Mouse (Mus musculus): Measurements from ENCODE around the gene Kctd8.
"Not testable (repeated sequence)": the region's sequence is repeated elsewhere in the genome, so short reads cannot be mapped to it uniquely, and the experiment has no call there.

Gene Kctd8

DNA sequence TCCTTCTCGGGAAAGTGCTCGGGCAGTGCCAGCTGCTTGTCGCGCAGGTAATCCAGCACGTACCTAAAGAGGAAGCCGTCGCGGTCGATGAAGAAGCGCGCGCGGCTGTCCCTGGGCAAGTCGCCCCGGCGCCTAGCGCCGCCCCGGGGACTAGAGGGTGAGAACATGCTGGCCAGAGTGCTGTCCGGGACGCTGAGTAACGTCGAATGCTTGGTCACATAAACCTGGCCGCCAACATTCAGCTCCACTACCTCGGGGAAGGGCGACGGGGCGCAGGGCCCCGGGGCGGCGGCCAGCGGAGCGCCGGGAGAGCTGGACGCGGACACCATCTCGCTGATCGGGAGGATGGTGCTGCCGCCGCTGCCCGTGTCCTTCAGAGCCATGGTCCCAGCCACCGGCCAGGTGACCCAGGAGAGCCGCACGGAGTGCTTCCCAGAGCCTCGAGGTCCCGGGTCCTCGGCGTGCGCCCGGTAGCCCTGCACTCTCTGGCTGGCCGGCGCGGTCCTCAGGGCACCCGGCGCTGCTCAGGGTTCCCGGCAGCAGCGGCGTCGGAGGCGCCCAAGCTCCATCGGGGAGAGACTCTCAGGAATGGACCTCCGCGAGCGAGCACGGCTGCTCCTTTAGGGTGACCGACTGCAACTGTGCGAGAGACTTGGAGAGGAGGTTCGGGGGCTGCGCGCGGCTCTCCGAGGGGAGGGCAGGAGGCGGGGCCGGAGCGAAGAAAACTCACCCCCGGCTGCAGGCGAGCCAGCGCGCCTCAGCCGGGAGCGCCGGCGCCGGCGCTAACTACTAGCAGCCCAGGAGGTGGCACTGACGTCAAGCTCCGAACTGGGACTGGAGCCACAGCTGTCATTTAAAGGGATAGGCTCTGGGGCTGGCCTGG lies at the start of gene Kctd8:
Gene Kctd8 (minus strand): TSS at position 761 of the 883 bp plus-strand sequence.
- DNase-seq, result no peak

GRCm38 (mm10) chr5:69379072-69379471 lies 37.6 kb upstream of the Kctd8 start:
- DNase-seq, result no peak

GRCm38 (mm10) chr5:69350596-69350995 lies 9.1 kb upstream of the Kctd8 start:
- no peak for DNase-seq

GRCm38 (mm10) chr5:69340102-69340918 lies 1.2 kb downstream of the Kctd8 start:
- DNase-seq, result no peak

- DNase-seq, result no peak
Measured at GRCm38 (mm10) chr5:69339623-69339970, 1.9 kb downstream of the Kctd8 start.

DNA sequence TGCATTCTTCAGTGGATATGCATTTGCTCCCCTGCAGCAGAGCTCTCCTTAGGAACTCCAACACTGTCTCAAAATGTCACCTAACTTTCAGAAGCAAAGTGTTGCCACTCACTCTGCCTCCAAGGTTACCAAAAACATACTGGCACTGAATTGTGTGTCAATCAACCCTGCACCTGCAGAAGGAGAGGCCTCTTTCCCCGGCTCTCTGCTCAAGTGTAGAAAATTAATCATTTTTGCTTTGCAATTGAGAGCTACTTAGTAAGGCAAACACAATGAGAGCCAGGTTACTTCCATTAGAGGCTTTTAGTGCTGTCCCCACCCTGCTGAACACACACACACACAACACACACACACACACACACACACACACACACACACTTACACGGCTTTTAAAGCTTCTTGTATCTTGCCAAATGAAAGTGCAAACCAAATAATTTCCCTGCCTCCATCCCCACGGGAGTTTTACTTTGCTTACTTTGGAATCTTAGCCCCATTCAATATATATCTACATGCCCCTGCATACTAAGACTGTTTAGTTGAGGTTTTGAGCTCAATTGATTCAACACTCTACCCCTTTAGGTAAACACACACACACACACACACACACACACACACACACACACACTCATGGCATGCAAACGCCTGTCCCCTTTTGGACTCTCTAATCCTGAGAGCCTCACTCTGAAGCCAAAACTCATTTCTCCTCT lies 2.4 kb downstream of the Kctd8 start:
- DNase-seq, result no peak

- no peak for DNase-seq
Measured at GRCm38 (mm10) chr5:69327561-69327960, 13.9 kb downstream of the Kctd8 start.

DNA sequence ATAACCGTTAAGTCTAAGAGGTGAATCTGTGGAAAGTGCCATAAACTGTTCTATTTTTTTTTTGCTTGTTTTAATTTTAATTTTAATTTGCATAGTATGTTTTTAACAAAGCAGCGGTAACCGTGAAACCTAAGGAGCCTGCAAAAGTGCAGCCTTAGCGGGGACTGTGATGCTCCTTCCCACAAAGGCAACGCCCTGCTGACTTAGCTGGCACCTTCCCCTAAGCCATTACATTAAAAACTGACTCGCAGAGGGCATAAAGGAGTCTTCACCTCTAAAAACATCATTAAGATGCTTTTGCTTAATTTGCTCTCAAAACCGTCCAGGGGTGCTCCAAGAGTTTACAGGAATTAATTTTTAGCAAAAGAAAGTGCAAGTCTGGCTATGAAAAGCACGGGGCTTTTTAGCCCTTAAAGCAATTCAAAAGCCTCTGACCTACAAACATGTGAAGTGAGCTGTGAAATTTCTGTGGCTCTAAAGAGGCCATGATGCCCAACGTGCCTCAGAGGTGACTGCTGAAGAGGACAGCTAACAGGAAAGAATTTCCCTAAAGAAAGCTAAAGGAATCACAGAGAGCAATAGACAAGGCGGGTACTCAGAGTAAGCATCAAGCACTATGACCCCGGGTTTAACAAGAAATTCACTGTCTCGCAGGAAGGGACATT lies 16.8 kb downstream of the Kctd8 start:
- no peak for DNase-seq

- no peak for DNase-seq
Measured at GRCm38 (mm10) chr5:69312611-69313010, 28.9 kb downstream of the Kctd8 start.

GRCm38 (mm10) chr5:69301665-69302064 lies 39.8 kb downstream of the Kctd8 start:
- DNase-seq, result no peak

GRCm38 (mm10) chr5:69292353-69292752 lies 49.1 kb downstream of the Kctd8 start:
- no peak for DNase-seq

GRCm38 (mm10) chr5:69284359-69284758 lies 57.1 kb downstream of the Kctd8 start:
- DNase-seq, result no peak

DNA sequence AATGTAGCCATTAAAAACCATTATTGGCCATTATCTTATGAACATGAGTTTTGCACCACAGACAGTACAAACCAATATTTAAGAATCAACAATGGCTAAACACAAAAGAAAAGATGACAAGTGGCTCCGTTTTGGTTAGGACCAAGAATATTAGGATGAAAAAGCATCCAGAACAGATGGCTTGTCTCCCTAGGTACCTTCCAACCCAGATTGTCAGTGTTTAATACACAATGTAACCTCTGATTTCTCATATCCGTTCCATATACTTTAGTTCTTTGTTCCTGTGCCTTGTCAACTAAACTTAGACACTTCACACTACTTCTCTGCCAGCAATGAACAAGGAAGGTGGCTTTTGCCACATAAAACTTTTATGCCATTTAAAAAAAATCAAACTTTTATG lies 89.1 kb downstream of the Kctd8 start:
- no peak for DNase-seq

GRCm38 (mm10) chr5:69241931-69242330 lies 99.5 kb downstream of the Kctd8 start:
- no peak for DNase-seq

GRCm38 (mm10) chr5:69233560-69233959 lies 107.9 kb downstream of the Kctd8 start:
- no peak for DNase-seq

DNA sequence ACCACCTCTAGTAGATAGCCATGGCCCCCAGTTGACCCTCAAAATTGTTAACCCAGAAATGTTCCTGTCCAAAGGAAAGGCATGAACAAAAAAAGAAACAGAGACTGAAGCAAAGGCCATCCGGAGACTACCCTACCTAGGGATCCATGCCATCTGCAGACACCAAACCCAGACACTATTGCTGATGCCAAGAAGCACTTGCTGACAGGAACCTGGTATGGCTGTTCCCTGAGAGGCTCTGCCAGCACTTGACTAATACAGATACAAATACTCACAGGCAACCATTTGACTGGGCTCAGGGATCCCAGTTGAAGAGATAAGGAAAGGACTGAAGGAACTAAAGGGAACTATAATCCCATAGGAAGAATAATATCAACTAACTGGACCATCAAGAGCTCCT lies 109.8 kb downstream of the Kctd8 start:
- DNase-seq, result not testable (repeated sequence)

GRCm38 (mm10) chr5:69227147-69227546 lies 114.3 kb downstream of the Kctd8 start:
- no peak for DNase-seq

GRCm38 (mm10) chr5:69222608-69223007 lies 118.9 kb downstream of the Kctd8 start:
- no peak for DNase-seq

- no peak for DNase-seq
Measured at GRCm38 (mm10) chr5:69215216-69215615, 126.3 kb downstream of the Kctd8 start.

DNA sequence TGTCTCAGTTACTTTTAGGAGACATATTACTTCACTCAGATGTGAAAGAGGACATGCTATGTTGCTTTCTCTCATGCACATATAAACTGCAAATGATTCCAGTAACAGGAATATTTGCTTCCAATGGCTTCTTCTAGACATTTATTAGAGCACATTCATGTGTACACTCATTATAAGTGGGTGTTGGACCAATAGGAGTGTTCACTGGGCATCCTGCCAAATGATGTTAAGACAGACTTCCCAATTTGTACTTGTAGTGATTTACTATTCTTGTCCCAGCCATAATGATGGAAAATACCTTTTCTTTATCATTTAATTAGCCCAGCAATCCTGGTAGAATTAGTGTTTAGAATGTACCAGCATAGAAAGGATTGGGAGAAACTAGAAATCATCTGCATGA lies 132.1 kb downstream of the Kctd8 start:
- DNase-seq, result no peak

GRCm38 (mm10) chr5:69207713-69208112 lies 133.8 kb downstream of the Kctd8 start:
- DNase-seq, result no peak

DNA sequence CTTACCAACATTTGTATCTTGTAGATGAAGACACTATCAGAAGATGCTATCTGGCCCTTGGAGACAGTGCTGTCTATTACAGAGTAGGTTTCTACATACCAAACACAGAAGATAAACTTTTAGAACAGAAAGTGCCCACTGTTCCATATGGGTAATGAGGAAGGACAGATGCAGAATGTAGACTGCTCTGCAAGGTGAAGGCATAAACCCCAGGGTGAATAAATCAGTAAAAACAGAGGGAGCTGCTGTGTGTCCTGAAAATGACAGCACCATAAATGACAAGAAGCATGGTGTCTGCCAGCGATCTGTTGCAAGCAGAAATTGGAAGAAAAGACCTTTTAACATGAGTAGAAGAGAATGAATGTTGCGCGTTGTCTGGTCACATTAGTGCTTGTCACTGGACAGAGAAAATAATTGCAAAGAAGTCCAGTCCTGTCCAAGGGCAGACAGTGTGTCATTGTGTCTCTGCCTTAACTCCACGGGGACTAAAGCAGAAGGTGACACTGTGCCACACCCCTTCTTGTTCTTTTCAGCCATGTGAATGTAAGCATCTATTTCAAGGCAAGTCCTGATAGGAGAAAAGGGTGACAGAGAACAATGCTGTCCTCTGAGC lies 181.5 kb downstream of the Kctd8 start:
- no peak for DNase-seq

All from spleen, adult 18-20 months (tissue).